Mouse (Mus musculus): ENCODE results near the gene Trim66. TPM values are rescaled to one million over a fixed set of nuclear protein-coding genes. Genes with fewer than 3 reads are reported as not detected.

Gene Trim66
- total RNA-seq, 2 experiments from 2014 or later = 0.07 to 0.23 TPM

DNA sequence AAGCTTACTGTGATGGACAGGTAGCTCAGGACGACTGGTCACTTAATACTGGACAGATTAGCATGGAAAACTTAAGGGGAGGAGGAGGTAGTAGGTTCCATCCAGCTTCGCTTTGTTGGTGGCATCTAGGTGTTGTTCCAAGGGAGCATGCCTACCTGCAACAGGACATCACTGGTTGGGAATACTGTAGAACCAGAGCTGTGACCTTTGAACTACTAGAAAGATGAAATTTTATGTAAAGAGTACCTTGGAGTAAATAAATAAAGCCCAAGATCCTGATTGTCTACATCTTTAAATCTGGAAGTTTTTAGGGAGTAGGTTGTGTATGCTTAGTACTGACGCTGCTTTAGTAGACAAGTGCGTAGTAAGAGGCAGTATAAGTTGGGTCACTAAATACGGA, 14.2 kb upstream of the Trim66 start:
- no peak for DNase-seq

GRCm38 (mm10) chr7:109519936-109520335, 12.0 kb upstream of the Trim66 start:
- no peak for DNase-seq

DNA sequence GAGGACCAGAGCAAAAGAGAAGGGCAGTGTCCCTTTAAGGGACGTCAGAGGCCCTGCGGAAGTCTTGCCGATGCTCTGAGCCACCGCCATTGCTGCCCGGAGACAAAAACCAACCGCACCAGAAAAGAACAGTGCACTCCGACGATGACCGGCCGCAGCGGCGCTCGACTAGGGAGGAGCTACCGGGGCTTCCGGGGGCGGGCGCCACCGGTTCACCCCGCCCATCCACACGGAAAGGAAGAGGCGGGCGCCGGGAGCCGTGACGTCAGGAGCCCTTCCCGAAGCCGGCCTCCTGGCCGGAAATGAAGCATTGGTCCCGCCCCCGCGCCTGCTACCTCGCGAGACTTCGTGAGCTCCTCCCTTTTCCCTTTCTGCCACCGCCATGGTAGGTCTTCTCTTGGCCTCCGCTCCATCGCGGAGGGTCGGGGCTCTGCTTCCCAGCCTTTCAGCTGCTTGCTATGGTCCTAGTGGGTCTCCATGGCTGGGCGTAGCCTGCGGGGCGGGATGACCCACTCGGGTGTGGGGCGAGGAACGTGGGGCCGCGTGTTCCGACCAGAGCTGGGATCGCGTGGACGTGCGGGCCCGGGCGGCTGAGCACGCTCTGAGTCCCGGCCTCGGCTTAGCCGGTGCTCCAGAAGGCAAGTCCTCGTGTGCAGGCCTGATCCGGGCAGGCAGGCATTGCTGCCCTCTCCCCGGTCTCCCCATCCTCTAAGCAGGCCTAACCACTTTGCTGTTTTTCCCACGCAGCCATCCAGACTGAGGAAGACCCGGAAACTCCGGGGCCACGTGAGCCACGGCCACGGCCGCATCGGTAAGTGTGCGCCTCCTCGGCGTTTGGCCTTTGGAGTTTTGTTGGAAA, 11.1 kb upstream of the Trim66 start, which contains the start of gene Rpl27a:
Gene Rpl27a, plus strand, starts transcription at position 310 of the 859 bp plus-strand sequence.
- DNase-seq = peak; percentile 99

GRCm38 (mm10) chr7:109518036-109518681, 10.2 kb upstream of the Trim66 start:
- DNase-seq = peak in 1 of 2 experiments; percentile 50

DNA sequence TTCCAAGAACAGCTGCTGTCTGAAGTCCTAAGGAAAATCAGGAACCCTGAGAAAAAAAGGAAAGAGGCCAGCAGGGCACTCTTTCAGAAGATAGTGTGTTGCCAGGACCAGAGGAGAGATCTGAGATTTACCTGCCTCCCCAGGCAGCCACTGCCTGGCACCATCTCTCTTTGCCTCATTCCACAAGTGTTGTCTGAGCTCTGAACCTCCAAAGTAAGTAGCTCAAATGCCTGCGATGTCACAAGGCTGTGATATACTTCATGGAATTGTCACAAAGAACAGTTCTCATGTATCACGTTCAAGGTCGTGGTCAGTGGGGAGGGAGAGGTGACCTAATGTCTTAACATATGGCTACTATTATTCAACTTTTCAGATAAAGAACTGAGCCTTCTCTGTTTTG, 8.6 kb upstream of the Trim66 start:
- DNase-seq = no peak

GRCm38 (mm10) chr7:109511838-109512237, 3.9 kb upstream of the Trim66 start:
- no peak for DNase-seq

DNA sequence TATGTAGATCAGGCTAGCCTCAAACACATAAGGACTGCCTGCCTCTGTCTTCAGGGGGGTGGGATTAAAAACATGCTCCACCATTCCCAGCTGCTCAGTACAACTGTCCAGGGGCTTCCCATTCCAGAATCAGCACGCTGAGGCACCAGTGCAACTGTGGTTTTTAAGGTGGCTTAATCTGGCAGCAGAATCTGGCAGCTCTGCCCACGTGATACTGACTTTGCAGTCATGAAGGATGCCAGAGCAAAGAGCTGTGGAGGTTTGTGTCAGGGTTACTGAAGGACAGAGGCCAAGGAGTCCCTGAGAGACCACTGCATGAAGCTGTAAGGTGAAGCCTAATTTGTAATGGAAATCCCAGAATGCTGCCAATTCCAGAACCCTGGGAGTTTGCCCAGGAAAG, 2.9 kb upstream of the Trim66 start:
- no peak for DNase-seq

DNA sequence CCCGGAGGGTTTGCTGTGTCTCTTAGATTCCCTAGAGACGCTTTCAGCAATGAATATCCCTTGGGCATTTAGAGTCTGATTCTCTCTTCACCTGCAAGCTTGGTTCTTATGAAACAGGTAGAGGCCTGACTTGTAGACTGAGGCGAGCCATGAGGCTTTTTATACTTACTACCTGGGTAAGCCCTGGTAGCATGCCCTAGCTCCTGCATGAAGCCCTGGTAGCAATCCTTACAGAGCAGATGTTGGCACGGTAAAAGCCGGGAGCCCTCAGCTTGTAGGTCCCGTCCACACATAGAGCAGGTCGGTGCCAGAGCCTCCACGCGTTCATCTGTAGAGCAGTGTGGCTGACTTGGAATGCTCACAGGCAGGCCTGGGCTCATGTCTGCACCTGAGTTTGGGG, 362 bp downstream of the Trim66 start:
- no peak for DNase-seq

GRCm38 (mm10) chr7:109507119-109507518, 815 bp downstream of the Trim66 start:
- no peak for DNase-seq

DNA sequence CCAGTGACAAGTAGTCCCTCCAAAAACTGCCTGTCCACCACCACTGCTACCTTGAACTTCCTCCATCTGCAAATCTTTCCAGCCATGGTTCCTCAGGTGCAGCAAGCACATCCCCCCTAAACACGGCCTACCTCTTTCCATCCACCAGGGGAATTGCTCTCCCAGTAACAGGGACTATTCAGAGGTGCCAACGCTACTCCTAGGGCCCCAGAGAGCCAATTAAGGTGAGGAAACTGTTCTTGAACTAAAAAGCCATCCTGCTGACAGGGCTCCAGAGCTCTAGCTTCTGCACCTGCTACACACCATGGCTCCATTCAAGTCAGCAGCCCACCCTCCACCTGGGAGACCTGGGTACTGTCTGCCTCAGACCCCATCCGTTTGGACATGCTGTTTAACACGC, 10.4 kb downstream of the Trim66 start:
- no peak for DNase-seq

- DNase-seq = peak; percentile 13 to 24
Measured at GRCm38 (mm10) chr7:109493319-109494316, 14.3 kb downstream of the Trim66 start.

GRCm38 (mm10) chr7:109492616-109493318, 15.2 kb downstream of the Trim66 start:
- no peak for DNase-seq

DNA sequence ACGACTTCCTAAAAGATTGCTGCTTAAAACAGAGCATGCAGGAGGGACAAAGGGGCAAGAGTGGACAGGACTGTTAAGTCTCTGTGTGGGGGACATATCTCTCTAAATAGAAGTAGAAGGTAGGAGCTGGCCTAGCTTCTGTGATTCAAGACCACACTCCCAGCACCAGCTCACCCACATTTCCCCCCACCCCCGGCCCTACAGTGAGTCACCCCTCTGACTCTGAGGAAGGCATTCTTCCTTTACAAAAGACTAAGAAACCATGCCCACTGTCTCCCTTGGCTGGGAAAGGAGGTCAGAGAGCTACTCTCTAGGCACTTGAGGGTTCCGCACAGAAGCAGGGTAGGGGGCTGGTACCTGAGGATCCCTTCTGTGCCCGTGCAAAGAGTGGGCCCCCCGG, 23.7 kb downstream of the Trim66 start:
- no peak for DNase-seq

- DNase-seq = peak; percentile 50 to 66
Measured at GRCm38 (mm10) chr7:109480765-109481197, 27.2 kb downstream of the Trim66 start.

DNA sequence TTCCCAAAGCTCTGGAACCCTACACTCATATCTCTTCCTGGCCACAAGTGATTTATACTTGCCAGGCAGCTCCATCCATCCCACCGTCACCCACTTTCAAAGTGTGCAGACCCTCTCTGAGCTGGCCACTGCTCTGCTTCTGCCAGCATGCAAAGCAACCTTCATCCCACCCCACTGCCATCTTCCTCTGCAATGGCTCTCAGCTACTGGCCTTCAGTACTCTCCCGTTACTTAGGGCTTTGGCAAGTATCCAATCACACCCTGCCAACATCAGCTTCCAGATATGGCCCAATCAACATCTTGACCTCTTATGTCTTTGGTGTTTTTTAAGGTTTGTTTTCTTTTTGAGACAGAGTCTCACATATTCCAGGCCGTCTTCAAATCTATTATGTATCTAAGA, 30.0 kb downstream of the Trim66 start:
- no peak for DNase-seq

DNA sequence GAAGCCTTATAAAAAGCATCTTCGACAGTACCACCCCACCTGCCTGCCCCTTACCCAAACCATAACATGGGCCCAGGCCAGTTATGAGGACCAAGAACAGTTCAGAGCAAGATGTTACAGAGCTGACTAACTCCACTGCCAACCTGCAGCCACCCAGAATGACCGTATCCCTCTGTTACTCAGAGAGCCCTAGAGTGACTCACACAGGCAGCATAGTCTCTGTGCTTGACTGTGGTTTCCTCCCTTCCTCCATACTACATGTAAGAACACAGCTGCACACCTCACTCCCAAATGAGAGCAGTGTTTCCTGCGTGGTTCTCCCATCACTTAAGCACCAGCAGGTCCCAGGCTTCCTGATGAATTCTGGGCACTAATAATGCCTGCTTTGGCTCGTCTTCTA, 37.2 kb downstream of the Trim66 start:
- DNase-seq = no peak

- peak; percentile 25 to 42 for DNase-seq
Measured at GRCm38 (mm10) chr7:109468262-109468701, 39.7 kb downstream of the Trim66 start.

DNA sequence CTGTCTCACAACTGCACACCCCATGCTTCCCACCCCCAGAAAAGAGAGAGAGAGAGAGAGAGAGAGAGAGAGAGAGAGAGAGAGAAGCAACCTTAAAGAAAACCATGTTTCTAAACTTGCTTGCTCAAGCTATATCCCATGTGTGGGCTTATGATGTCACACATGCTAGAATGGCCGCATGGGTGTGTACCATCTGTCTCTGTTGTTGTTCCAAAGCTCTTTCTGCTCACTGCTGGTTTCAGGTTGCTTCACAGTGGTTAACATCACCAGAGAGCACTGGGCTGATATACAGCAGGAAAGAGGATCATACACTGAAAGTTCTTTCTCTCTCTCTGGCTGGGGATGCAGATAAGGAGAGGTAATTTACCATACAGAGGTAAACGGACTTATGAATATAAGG, 40.3 kb downstream of the Trim66 start:
- DNase-seq = no peak

GRCm38 (mm10) chr7:109460698-109461097, 47.2 kb downstream of the Trim66 start:
- DNase-seq = no peak

DNA sequence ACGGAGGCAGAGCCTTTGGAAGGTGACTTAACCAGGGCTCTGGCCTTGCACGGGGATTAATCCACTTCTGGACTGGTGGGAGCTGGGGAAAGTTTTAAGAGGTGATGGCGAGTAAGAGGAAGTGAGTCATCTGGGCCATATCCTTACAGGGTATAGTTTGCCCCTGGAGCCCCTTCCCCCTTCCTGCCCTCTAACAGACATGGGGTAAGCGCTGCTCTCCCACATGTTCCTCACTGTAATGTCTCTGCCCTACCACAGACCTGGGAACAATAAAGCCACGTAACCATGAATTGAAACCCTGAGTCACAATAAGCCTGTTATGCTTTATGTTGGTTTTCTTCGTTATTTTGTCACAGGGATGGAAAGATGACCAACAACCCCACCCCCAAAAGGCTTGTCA, 51.4 kb downstream of the Trim66 start:
- no peak for DNase-seq

DNA sequence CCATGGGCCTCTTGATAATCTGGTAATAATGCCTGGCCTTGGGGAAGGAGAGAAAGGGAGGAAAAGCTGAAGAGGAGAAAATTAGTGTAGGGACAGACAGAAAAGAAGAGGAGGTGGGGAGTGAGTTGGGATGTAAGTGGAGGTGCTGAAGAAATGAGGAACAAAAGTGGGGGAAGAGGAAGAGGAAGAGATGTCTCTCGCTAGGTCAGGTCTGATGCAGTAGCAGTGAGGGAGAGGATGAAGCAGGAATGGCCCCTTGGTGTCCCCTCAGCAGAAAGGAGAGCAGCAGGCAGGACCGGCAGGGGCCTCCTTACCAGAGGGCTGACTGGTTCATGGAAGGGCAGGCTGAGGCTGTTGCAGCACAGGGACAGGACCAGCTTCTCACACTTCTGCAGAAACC, 52.2 kb downstream of the Trim66 start:
- DNase-seq = no peak

- no peak for DNase-seq
Measured at GRCm38 (mm10) chr7:109454856-109455255, 53.1 kb downstream of the Trim66 start.

Data from heart, adult 18-20 months (tissue).